Mouse (Mus musculus) midbrain, embryonic 10.5 days (tissue): ENCODE measurements at regions not wholly inside any gene's neighbourhood (a gene's known extent, or its start where the extent isn't known, plus 50 kb on each side); places are given as distances from the start of the nearest gene placed in this dataset.
A peak's percentile ranks its signal among the peaks of the same experiment; 100 is the strongest.

Source experiments
- DNase-seq: peaks from one replicate; pipeline ENCODE4 v3.0.0-alpha.2; 2017; ENCODE audit warnings: low spot score
- H3K27ac ChIP-seq: fragments of 300-500 bp; sonication (generic); replicated peaks from 2 replicates; pipeline ENCODE4 v1.5.1; 2016; ENCODE audit warnings: mild to moderate bottlenecking
- H3K27me3 ChIP-seq: fragments of 300-500 bp; sonication (generic); 2 replicates; pipeline ENCODE4 v1.6.1; 2016; ENCODE audit warnings: low read depth, mild to moderate bottlenecking; ENCODE audit not compliant: poor library complexity, severe bottlenecking
- H3K36me3 ChIP-seq: fragments of 300-500 bp; sonication (generic); 2 replicates; pipeline ENCODE4 v1.6.1; 2016; ENCODE audit warnings: mild to moderate bottlenecking, moderate library complexity
- H3K4me1 ChIP-seq: fragments of 300-500 bp; sonication (generic); 2 replicates; pipeline ENCODE4 v1.6.1; 2016
- H3K4me3 ChIP-seq: fragments of 300-500 bp; sonication (generic); 2 replicates; pipeline ENCODE4 v1.5.1; 2016; ENCODE audit warnings: mild to moderate bottlenecking, moderate library complexity
- H3K9me3 ChIP-seq: fragments of 300-500 bp; sonication (generic); replicated peaks from 2 replicates; pipeline ENCODE4 v1.6.1; 2016; ENCODE audit warnings: mild to moderate bottlenecking
- WGBS: fragments of 180-500 bp; shearing (Covaris S2); methylation state at CpG from one replicate; pipeline ENCODE4 v1.1.7; 2016; 5-methylcytosine and 5-hydroxymethylcytosine counted together

DNA sequence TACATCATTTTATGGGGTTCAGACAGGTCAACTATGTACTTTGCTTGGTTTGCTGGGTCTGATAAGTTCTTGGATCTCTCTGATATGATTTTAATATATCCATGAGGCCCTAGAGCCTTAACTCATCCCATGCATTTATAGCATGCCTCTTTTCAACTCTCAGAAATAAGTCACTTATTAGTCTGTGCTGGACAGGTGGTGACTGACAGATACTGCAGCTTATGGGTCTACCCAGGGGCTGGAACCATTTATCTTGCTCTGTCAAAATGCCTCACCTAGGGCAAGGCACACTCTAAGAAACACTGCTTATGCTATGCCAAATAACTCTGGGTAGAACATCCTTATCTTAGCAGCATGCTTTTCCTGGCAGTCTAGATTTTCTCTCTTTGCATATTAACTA, 225.6 kb downstream of the Mbnl1 start:
- no peak overlapping the region for H3K4me3 ChIP-seq
- H3K36me3 ChIP-seq, result no peaks in the 10 kb centered on the region
- H3K27ac ChIP-seq, result no peak overlapping the region
- no peaks in the 10 kb centered on the region for H3K27me3 ChIP-seq
- DNase-seq, result no peak
- H3K9me3 ChIP-seq, result no peaks in the 10 kb centered on the region
- no peaks in the 10 kb centered on the region for H3K4me1 ChIP-seq

DNA sequence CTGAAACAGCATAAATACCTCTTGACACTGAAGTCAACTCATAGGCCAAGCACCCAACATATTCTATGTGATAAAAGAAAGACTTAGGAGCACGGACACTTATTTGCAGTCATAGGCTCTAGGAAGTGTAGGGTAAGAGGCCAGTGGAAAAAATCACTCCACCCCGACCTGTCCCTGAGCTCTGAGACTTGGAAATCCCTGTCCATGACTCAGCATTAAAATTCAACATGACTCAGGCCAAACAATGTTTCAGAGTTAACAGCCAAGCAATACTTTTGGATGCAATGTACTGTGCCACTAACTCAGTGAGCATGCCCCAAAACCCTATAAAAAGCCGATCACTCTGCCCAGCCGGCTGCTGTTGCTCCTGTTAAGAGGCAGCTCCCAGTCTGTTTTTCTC, 234.5 kb downstream of the Mbnl1 start:
- Histone ChIP-seq H3K36me3 (no peaks in the 10 kb centered on the region), H3K27ac (no peak overlapping the region), H3K4me1 (no peaks in the 10 kb centered on the region), H3K27me3 (no peaks in the 10 kb centered on the region), H3K4me3 (no peak overlapping the region), H3K9me3 (no peaks in the 10 kb centered on the region)
- WGBS, result 93% methylated on average over 4 of the region's 4 CpGs
- no peak for DNase-seq

DNA sequence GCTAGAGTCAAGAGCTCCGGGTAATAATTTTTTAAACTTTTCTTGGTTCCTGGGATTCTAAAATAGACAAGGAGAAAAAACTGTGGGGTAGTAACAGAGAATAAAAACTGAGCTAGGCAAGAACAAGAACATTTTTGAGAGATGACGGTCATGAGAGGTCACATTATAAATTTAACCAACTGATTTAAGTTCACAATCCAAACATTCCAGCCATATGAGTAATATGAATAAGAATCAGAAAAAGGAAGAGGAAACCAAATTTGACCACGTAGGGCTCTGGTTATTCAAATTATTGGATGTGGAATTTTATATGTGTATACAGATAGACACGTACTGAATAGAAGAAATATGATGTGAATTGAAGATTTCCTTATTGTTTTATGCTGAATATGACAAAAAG, 240.3 kb downstream of the Mbnl1 start:
- 91% methylated on average over 4 of the region's 4 CpGs for WGBS

DNA sequence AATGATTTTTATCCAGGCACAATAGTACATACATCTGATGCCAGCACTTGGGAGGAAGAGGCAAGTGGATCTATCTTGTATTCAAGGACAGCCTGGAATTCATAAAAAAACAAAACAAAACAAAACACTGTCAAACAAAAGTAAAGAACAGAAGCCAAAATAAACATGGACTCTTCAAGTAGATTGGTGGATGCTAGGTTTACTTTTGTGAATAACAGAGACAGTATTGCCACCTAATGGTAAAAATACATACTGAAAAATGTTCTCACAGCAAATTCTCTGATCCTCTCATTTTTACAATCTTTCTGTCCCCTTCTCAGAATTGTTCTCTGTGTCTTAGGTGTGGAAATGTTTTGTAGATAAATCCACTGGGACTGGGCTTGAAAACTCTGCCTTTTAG, 247.7 kb downstream of the Mbnl1 start:
- no peak for DNase-seq
- Histone ChIP-seq H3K27ac (no peak overlapping the region), H3K9me3 (no peaks in the 10 kb centered on the region), H3K36me3 (no peaks in the 10 kb centered on the region), H3K27me3 (no peaks in the 10 kb centered on the region), H3K4me3 (no peak overlapping the region), H3K4me1 (no peaks in the 10 kb centered on the region)

More for the DNA sequence above, 240.3 kb downstream of the Mbnl1 start:
- Histone ChIP-seq H3K36me3 (no peaks in the 10 kb centered on the region), H3K27me3 (no peaks in the 10 kb centered on the region), H3K27ac (no peak overlapping the region), H3K4me1 (no peaks in the 10 kb centered on the region), H3K9me3 (no peaks in the 10 kb centered on the region), H3K4me3 (no peak overlapping the region)
- DNase-seq, result no peak

DNA sequence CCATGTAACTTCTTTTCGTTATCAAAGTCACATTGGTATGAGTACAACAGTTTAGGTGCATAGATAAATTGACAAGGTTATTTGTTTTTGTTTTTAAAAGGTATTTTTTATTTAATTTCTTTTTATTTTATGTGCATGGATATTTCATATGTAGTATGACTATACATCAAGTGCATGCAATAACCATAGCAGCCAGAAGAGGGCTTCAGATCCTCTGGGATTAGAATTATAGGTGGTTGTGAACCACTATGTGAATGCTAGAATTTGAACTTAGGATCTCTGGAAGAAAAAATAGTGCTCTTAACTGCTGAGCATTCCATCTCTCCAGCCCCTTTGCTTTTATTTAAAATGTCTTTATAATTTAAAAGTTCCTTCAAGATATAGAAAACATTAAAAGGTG, 258.7 kb downstream of the Mbnl1 start:
- Histone ChIP-seq H3K9me3 (no peaks in the 10 kb centered on the region), H3K36me3 (no peaks in the 10 kb centered on the region), H3K27me3 (no peaks in the 10 kb centered on the region), H3K4me3 (no peak overlapping the region), H3K27ac (no peak overlapping the region), H3K4me1 (no peaks in the 10 kb centered on the region)
- WGBS, result 89% methylated on average over 1 of the region's 1 CpGs
- DNase-seq, result no peak

DNA sequence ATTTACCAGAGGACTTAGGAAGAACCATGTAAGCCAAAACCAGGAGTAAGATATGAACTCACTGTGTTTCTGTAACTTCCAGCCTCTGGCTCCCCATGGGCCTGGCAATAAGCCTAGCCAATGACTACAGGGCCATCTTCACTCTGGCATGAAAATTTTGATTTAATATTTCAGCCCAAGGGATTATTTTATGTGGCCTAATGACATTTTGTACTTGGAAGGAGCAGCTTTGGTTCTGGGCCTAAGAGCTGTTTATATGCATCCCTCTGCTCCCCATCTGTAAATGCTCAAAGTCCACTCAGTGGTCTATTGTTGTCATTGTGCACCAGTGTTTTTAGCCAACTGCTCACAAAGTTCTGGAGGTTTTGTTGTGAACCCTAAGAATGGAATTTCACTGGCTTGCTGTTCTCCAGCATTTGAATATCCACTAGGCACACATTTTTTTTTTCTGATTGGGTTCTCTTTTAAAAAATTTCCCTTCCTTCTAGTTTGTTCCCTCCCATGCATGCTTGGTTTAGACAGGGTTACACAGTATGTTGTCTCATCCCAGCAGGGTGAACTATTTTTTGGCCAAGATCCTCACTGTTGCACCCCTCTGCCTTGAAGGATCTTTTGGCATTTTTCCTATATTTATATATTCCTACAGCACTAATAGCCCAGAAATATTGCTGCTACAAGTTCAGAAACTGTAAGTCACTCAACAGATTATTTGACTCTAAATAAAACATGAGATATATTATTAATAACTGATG, 261.9 kb upstream of the P2ry1 start:
- Histone ChIP-seq H3K4me1 (no peaks in the 10 kb centered on the region), H3K27me3 (no peaks in the 10 kb centered on the region), H3K36me3 (no peaks in the 10 kb centered on the region), H3K9me3 (no peaks in the 10 kb centered on the region), H3K27ac (no peak overlapping the region), H3K4me3 (no peak overlapping the region)
- no peak for DNase-seq

DNA sequence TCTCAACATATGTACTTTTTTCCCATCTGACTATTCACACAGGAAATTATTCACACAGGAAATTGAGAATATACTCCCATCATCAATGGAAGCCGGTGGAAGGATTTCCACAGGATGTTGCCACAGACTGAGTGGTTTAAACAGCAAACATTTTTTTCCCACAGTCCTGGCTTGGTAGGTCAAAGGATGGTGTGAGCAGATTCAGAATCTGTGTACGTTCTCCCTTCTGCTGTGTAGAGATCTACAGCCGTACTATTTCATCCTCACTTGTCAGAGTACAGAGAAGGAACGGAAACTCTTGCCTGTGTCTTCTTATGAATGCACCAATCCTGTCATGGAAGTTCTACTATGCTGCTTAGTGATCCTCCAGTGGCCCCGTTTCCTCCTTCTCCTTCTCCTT, 261.2 kb upstream of the P2ry1 start:
- Histone ChIP-seq H3K9me3 (no peaks in the 10 kb centered on the region), H3K27ac (no peak overlapping the region), H3K4me1 (no peaks in the 10 kb centered on the region), H3K4me3 (no peak overlapping the region), H3K27me3 (no peaks in the 10 kb centered on the region), H3K36me3 (no peaks in the 10 kb centered on the region)
- DNase-seq, result no peak
- 90% methylated on average over 5 of the region's 5 CpGs for WGBS

DNA sequence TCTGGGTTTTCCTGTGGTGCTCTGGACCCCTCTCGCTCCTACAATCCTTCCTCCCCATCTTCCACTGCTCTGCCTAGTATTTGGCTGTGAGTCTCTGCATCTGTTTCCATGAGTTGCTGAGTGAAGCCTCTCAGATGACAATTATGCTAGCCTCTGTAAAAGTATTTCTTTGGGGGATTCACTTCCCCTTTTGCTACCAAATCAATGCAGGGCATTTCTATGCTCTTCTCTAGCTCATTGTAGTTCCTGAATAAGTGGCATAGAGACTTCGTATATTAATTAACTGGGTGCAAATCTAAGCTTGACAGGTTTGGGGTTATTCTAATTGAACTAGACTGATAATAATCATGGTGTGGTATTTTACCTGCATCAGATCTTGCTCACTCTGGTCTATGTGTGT, 260.4 kb upstream of the P2ry1 start:
- H3K4me1 ChIP-seq, result no peaks in the 10 kb centered on the region
- DNase-seq, result no peak
- H3K27ac ChIP-seq, result no peak overlapping the region
- 90% methylated on average over 2 of the region's 2 CpGs for WGBS
- no peaks in the 10 kb centered on the region for H3K27me3 ChIP-seq
- no peaks in the 10 kb centered on the region for H3K9me3 ChIP-seq
- H3K36me3 ChIP-seq, result no peaks in the 10 kb centered on the region
- no peak overlapping the region for H3K4me3 ChIP-seq

DNA sequence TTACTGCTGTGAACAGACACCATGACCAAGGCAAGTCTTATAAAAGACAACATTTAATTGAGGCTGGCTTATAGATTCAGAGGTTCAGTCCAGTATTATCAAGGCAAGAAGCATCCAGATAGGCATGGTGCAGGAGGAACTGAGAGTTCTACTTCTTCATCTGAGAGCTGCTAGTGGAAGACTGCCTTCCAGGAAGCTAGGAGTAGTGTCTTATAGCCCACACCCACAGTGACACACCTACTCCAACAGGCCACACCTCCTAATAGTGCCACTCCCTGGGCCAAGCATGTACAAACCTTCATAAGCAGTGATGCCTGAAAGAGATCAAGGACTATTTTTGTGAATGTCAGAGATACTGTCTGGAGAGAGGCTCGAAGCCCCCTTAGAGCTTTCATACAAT, 257.5 kb upstream of the P2ry1 start:
- H3K4me1 ChIP-seq, result no peaks in the 10 kb centered on the region
- H3K36me3 ChIP-seq, result no peaks in the 10 kb centered on the region
- no peak overlapping the region for H3K4me3 ChIP-seq
- no peaks in the 10 kb centered on the region for H3K9me3 ChIP-seq
- H3K27ac ChIP-seq, result no peak overlapping the region
- no peak for DNase-seq
- 86% methylated on average over 1 of the region's 1 CpGs for WGBS
- no peaks in the 10 kb centered on the region for H3K27me3 ChIP-seq

DNA sequence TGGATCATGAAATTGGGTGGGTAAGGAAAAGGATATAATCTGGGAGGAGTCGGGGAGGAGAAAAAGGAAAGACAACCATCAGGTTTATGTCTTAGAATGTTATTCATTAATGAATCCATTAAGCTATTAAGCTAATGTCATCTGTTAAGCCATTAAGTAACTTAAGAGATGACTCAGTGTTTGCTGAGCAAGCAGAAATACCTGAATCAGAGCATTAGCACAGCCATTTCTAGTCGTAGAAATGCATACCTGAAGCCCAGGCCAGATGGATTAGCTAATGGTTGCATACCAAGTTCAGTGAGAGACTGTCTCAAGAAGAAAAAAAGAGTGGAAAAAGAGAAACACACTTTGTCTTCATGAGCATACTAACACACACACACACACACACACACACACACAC, 244.0 kb upstream of the P2ry1 start:
- Histone ChIP-seq H3K4me1 (no peaks in the 10 kb centered on the region), H3K4me3 (no peak overlapping the region), H3K36me3 (no peaks in the 10 kb centered on the region), H3K9me3 (no peaks in the 10 kb centered on the region), H3K27ac (no peak overlapping the region), H3K27me3 (no peaks in the 10 kb centered on the region)
- no peak for DNase-seq
- 81% methylated on average over 2 of the region's 2 CpGs for WGBS

DNA sequence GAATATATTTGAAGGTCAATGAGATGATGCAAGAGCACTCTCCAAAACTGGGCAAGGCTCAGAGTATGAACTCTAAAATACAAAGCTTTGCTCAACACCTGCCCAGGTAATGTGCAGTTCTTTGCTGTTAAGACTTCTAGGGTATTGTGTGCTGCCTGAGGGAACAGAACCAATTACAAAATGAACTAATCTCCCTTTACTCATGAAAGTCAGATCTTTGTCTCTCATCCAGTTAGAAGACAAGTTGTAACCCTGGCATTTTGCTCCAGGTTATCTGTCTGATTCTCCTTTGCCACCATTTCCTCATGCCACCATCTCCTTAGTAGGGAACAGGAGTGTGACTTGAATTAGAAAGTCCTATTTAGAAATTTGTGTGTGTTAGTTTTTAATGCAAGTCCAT, 243.5 kb upstream of the P2ry1 start:
- no peak overlapping the region for H3K27ac ChIP-seq
- no peaks in the 10 kb centered on the region for H3K36me3 ChIP-seq
- no peak overlapping the region for H3K4me3 ChIP-seq
- no peaks in the 10 kb centered on the region for H3K9me3 ChIP-seq
- no peaks in the 10 kb centered on the region for H3K4me1 ChIP-seq
- no peaks in the 10 kb centered on the region for H3K27me3 ChIP-seq
- DNase-seq, result no peak

DNA sequence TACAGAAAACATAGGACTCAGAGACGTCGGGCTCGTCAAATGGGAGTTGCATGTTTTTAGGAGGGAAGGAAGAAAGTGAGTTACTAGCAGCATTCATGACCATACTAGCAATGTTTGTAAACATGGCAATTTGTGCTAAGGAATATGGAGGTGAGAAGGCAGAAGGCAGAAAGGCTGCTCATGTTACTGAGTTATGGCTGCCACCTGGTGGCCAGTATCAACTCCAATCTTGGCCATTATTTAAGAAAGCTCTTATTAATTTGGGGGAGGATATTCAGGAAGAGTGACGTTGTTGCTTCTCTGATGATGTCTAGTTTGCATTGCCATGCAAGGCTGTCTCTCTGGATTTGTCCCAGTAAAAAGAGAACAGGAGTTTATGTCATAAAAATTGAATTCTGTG, 239.7 kb upstream of the P2ry1 start:
- peak; percentile 14 for DNase-seq
- Histone ChIP-seq H3K4me3 (no peak overlapping the region), H3K27me3 (no peaks in the 10 kb centered on the region), H3K27ac (no peak overlapping the region), H3K9me3 (no peaks in the 10 kb centered on the region), H3K36me3 (no peaks in the 10 kb centered on the region), H3K4me1 (no peaks in the 10 kb centered on the region)
- WGBS, result 73% methylated on average over 4 of the region's 4 CpGs

DNA sequence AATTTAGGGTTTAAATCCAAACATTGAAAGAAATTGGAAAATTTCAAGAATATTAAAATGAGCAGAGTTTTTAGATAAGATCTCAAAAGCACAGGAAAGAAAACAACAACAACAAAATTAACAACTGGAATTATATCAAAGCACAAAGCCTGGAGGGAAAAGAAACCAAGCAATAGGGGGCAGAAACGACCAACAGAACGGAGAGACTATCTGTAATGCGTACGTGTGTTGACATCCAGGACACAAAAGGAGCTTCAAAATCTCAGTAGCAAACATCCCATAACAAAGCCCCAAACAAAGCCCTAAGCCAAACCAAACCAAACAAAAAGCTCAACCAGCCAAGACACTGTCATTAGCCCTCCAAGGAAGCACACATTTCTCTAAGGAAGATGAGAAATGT, 237.5 kb upstream of the P2ry1 start:
- no peak for DNase-seq
- H3K27ac ChIP-seq, result no peak overlapping the region
- no peak overlapping the region for H3K4me3 ChIP-seq
- no peaks in the 10 kb centered on the region for H3K4me1 ChIP-seq
- no peaks in the 10 kb centered on the region for H3K9me3 ChIP-seq
- 43% methylated on average over 4 of the region's 4 CpGs for whole genome bisulfite sequencing
- no peaks in the 10 kb centered on the region for H3K36me3 ChIP-seq
- no peaks in the 10 kb centered on the region for H3K27me3 ChIP-seq

DNA sequence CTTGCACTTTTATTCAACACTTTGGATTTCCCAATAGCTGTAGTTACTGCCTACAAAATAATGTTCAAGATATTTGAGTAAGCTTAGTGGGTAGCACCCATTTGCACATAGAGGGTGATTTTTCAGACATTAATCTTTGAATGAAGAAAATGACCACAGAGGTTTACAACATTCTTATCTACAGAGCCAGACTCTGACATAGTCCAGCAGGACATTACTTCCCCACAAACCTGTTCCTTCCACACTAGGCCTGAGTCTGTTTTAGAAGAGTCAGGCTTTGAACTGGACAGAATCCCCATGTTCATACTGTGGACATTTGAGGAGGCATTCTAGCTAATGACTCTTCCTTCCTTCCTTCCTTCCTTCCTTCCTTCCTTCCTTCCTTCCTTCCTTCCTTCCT, 233.6 kb upstream of the P2ry1 start:
- Histone ChIP-seq H3K27me3 (no peaks in the 10 kb centered on the region), H3K4me3 (no peak overlapping the region), H3K9me3 (no peaks in the 10 kb centered on the region), H3K27ac (no peak overlapping the region), H3K36me3 (no peaks in the 10 kb centered on the region), H3K4me1 (no peaks in the 10 kb centered on the region)
- no peak for DNase-seq
